Mouse (Mus musculus) gastrocnemius, adult 2 months (tissue): ENCODE measurements around the gene Gm3404. TPM values are rescaled to one million over a fixed set of nuclear protein-coding genes. Genes with fewer than 3 reads are reported as not detected.
"Not testable (repeated sequence)": the region's sequence is repeated elsewhere in the genome, so short reads cannot be mapped to it uniquely, and the experiment has no call there.

Experiments
- DNase-seq: peaks from one replicate; pipeline ENCODE4 v3.0.0; 2022
- H3K27ac ChIP-seq: fragments of 200-600 bp; 2 replicates; pipeline ENCODE4 v1.8.1; 2022; ENCODE audit warnings: mild to moderate bottlenecking
- H3K4me3 ChIP-seq: fragments of 200-600 bp; 2 replicates; pipeline ENCODE4 v1.8.1; 2022; ENCODE audit warnings: mild to moderate bottlenecking, moderate library complexity
- CTCF ChIP-seq: fragments of 200-600 bp; IDR thresholded peaks from 2 replicates; pipeline ENCODE4 v1.8.1; 2022; ENCODE audit warnings: antibody characterized with exemption, mild to moderate bottlenecking, moderate library complexity
- intact Hi-C: fragments of 180-260 bp; cut with DNase I; formaldehyde crosslinking; loops from one replicate; pipeline ENCODE4 v1.15.1; 2025
- long read RNA-seq, 2 experiments: library from polyadenylated mRNA; stranded (forward); transcript quantifications; one replicate each; pipeline ENCODE4 v2.0.0; 2021
- total RNA-seq, 2 experiments: library from RNA; stranded (reverse); gene quantifications; 2 replicates each; pipeline ENCODE4 v1.2.3; 2021

The Gm3404 gene
- total RNA-seq = not detected
- long read RNA-seq, experiment 1 = 0 reads
- long read RNA-seq, experiment 2 = 0 reads

DNA sequence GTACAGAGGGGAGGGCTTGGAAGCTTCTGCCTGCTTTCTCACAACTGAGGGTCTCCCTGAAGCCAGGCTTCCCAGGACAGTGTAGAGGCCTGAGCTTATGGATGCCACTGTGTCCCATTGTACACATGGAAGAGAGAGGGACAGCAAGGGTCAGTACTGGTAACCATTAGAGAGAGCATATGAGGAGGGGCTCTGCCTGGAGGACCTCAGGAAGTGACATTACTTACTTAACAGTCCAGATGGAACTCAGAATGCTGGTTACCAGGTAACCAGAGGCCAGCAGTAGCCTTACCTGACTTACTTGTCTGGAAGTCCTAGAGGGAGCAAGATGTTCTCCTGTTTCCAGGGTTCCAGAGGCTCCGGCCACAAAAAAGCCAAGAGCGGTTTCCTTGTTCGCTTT, at the start of gene Gm3404:
Gm3404 (plus strand) TSS at position 301 of the 400 bp plus-strand sequence.
- H3K27ac ChIP-seq, DNase-seq, intact Hi-C loops, H3K4me3 ChIP-seq: not testable (repeated sequence)

DNA sequence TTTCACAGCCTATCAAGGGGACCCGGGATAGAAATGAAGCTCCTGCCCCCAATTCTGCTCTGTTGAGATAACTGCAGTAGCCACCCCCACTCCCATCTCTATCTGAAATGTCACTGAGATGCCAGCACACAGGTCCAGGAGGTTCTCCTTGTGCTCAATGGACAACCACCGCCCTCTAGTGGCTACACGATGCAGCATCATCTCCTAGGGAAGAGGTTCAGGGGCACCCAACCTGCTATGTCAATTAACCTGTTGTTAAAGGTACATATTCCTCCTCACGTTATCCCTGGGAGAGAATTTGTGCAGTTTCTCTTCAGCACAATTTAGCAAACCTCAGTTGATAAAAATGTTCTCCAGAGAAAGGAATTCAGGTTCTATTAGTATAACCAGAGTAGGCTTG, 46.0 kb upstream of the Gm3404 start:
- peak; percentile 62 for TF ChIP-seq CTCF
- intact Hi-C loops = loop anchor here (10.0 kb wide), 1 partner anchor 145 kb away; no protein-coding TSS in a partner anchor

DNA sequence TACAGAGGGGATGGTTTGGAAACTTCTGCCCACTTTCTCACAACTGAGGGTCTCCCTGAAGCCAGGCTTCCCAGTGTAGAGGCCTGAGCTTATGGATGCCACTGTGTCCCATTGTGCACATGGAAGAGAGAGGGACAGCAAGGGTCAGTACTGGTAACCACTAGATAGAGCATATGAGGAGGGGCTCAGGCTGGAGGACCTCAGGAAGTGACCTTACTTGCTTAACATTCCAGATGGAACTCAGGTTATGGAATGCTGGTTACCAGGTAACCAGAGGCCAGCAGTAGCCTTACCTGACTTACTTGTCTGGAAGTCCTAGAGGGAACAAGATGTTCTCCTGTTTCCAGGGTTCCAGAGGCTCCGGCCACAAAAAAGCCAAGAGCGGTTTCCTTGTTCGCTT, 43.9 kb upstream of the Gm3404 start, which contains the start of gene Gm6408:
Gm6408 (plus strand) TSS at position 301 of the 400 bp plus-strand sequence.
- H3K4me3 ChIP-seq, intact Hi-C loops, H3K27ac ChIP-seq, DNase-seq: not testable (repeated sequence)

More for the DNA sequence above, 46.0 kb upstream of the Gm3404 start:
- not testable (repeated sequence) for H3K4me3 ChIP-seq, H3K27ac ChIP-seq
- DNase-seq = peak; percentile 25

DNA sequence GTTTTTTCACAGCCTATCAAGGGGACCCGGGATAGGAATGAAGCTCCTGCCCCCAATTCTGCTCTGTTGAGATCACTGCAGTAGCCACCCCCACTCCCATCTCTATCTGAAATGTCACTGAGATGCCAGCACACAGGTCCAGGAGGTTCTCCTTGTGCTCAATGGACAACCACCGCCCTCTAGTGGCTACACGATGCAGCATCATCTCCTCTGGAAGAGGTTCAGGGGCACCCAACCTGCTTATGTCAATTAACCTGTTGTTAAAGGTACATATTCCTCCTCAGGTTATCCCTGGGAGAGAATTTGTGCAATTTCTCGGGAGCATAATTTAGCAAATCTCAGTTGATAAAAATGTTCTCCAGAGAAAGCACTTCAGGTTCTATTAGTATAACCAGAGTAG, 36.6 kb upstream of the Gm3404 start:
- H3K4me3 ChIP-seq, intact Hi-C loops, H3K27ac ChIP-seq: not testable (repeated sequence)
- TF ChIP-seq CTCF = peak; percentile 42
- DNase-seq = peak; percentile 30

DNA sequence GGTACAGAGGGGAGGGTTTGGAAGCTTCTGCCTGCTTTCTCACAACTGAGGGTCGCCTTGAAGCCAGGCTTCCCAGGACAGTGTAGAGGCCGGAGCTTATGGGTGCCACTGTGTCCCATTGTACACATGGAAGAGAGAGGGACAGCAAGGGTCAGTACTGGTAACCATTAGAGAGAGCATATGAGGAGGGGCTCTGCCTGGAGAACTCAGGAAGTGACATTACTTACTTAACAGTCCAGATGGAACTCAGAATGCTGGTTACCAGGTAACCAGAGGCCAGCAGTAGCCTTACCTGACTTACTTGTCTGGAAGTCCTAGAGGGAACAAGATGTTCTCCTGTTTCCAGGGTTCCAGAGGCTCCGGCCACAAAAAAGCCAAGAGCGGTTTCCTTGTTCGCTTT, 34.5 kb upstream of the Gm3404 start, which contains the start of gene Gm6370:
Gm6370 (plus strand) TSS at position 301 of the 400 bp plus-strand sequence.
- H3K27ac ChIP-seq, DNase-seq, H3K4me3 ChIP-seq, intact Hi-C loops: not testable (repeated sequence)

DNA sequence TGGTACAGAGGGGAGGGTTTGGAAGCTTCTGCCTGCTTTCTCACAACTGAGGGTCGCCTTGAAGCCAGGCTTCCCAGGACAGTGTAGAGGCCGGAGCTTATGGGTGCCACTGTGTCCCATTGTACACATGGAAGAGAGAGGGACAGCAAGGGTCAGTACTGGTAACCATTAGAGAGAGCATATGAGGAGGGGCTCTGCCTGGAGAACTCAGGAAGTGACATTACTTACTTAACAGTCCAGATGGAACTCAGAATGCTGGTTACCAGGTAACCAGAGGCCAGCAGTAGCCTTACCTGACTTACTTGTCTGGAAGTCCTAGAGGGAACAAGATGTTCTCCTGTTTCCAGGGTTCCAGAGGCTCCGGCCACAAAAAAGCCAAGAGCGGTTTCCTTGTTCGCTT, 23.5 kb upstream of the Gm3404 start, which contains the start of gene 4930449I24Rik:
4930449I24Rik (plus strand) TSS at position 301 of the 400 bp plus-strand sequence.
- intact Hi-C loops, H3K4me3 ChIP-seq, H3K27ac ChIP-seq, DNase-seq: not testable (repeated sequence)

DNA sequence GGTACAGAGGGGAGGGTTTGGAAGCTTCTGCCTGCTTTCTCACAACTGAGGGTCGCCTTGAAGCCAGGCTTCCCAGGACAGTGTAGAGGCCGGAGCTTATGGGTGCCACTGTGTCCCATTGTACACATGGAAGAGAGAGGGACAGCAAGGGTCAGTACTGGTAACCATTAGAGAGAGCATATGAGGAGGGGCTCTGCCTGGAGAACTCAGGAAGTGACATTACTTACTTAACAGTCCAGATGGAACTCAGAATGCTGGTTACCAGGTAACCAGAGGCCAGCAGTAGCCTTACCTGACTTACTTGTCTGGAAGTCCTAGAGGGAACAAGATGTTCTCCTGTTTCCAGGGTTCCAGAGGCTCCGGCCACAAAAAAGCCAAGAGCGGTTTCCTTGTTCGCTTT, 11.8 kb upstream of the Gm3404 start, which contains the start of gene Gm3402:
Gm3402 (plus strand) TSS at position 301 of the 400 bp plus-strand sequence.
- H3K4me3 ChIP-seq, intact Hi-C loops, H3K27ac ChIP-seq, DNase-seq: not testable (repeated sequence)

DNA sequence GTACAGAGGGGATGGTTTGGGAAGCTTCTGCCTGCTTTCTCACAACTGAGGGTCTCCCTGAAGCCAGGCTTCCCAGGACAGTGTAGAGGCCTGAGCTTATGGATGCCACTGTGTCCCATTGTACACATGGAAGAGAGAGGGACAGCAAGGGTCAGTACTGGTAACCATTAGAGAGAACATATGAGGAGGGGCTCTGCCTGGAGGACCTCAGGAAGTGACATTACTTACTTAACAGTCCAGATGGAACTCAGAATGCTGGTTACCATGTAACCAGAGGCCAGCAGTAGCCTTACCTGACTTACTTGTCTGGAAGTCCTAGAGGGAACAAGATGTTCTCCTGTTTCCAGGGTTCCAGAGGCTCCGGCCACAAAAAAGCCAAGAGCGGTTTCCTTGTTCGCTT, 11.7 kb downstream of the Gm3404 start, which contains the start of gene Gm3409:
Gm3409 (plus strand) TSS at position 301 of the 400 bp plus-strand sequence.
- H3K27ac ChIP-seq, DNase-seq, intact Hi-C loops, H3K4me3 ChIP-seq: not testable (repeated sequence)

DNA sequence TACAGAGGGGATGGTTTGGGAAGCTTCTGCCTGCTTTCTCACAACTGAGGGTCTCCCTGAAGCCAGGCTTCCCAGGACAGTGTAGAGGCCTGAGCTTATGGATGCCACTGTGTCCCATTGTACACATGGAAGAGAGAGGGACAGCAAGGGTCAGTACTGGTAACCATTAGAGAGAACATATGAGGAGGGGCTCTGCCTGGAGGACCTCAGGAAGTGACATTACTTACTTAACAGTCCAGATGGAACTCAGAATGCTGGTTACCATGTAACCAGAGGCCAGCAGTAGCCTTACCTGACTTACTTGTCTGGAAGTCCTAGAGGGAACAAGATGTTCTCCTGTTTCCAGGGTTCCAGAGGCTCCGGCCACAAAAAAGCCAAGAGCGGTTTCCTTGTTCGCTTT, 30.2 kb downstream of the Gm3404 start, which contains the start of gene Gm3415:
Gm3415 (plus strand) TSS at position 301 of the 400 bp plus-strand sequence.
- intact Hi-C loops, H3K4me3 ChIP-seq, DNase-seq, H3K27ac ChIP-seq: not testable (repeated sequence)

DNA sequence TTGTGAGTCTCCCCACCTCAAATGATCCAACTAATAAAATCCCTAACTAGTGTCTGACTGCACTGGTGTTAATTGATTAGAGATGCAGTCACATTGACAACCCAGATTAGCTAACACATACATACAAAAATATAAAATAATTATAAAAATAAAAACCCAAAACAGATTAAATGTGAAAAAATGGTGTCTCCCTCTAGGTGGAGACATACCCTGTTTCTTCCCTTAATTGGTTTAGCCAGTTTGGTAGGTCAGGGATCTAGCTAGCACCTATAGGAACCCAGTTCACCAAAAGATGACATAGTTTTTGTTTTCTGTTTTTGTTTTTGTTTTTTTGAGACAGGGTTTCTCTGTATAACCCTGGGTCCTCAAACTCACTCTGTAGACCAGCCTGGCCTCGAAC, 38.7 kb downstream of the Gm3404 start:
- no peak overlapping the region for H3K27ac ChIP-seq
- intact Hi-C loops = no loop called here
- no peak for TF ChIP-seq CTCF
- DNase-seq = no peak
- no peak overlapping the region for H3K4me3 ChIP-seq

DNA sequence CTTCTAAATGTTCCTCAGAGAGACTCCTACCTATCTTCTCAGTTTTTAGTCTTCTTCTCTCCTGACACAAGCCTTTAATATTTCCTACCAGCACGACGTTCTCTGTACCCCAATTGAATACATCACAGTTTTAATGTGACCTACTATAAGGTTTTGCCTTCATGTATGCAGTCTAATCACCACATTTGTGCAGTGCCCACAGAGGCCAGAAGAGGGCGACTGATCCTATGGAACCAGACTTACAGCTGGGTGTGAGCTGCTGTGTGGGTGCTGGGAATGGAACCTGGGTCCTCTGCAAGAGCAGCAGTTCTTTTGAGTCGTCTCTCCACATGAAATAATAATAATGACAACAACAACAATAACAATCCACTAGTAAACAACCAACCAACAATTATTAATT, 41.5 kb downstream of the Gm3404 start:
- TF ChIP-seq CTCF = peak; percentile 28; the same call in 1 of the 2 replicates
- no peak overlapping the region for H3K27ac ChIP-seq
- DNase-seq = no peak
- H3K4me3 ChIP-seq = no peak overlapping the region
- intact Hi-C loops = no loop called here

DNA sequence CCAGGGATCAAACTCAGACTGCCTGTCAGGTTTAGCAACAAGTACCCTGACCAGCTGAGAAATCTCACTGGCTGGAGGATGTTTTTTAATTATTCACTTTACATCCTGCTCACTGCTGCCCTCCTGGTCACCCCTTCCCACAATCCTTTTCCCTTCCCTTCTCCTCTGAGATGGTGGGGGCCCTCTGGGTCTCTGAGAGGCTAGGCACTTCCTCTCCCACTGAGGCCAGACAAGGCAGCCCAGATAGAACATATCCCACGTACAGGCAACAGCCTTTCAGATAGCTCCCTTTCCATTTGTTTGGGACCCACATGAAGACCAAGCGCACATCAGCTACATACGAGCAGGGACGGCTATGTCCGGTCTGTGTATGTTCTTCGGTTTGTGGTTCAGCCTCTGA, 44.6 kb downstream of the Gm3404 start:
- H3K27ac ChIP-seq, DNase-seq, H3K4me3 ChIP-seq, intact Hi-C loops: not testable (repeated sequence)

DNA sequence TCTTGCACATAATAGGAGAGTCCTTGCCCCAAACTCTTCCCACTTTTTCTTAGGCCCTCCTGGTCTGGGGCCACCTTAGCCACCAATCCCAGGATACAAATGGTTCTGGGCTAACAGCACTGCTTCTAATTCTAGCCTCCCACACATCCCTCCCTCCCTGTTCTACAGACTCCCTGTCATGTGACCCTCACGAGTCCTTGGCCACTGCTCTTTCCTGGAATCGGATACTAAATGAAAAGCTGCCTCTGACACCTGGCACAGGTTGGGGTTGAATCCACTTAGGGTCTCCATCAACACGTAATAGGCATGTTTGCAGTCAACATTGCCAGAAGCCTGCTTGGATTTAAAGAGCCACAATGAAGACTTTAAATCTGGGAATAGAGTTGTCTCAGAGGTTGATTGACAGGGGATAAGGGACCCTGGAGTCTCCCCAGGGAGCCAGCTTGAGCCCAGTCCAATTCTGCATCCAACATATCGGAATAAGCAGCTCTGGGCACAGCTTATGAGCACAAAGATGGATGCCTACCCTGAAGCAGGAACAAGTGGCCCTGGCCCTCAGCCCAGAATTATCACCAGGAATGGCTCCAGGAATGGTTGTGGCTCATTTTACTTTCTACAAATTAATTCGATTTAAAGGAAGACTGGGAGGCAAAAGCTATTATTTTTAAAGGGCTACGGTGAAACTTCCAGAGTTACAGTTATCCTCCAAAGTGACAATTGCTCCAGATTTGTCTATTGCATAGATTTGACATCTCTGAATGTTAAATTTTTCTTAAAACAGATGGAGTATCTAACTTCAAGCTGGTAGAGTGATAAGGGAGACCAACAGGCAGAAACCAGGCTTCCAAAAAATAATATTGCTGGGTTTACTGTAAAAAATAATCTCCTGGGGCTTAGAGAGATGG, 46.5 kb downstream of the Gm3404 start:
- DNase-seq, intact Hi-C loops, H3K27ac ChIP-seq, H3K4me3 ChIP-seq: not testable (repeated sequence)

DNA sequence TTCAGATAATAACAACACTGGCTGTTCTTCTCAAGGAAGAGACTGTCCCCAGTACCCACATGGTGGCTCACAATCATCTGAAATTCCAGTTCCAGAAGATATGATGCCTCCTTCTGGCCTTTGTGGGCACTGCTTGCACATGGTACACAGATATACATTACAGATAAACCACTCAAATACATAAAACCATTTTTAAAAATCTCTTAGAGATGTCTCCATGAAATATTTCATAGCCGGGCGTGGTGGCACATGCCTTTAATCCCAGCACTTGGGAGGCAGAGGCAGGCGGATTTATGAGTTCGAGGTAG, 47.1 kb downstream of the Gm3404 start:
- DNase-seq, intact Hi-C loops, H3K4me3 ChIP-seq, H3K27ac ChIP-seq: not testable (repeated sequence)
